Mouse (Mus musculus): ENCODE data around the gene Lgals3. TPM values are rescaled to one million over a fixed set of nuclear protein-coding genes. Genes with fewer than 3 reads are reported as not detected.

Lgals3 gene
- total and polyA plus RNA-seq, 3 experiments: 0.29 to 1.8 TPM; not detected in 1

GRCm38 (mm10) chr14:47327347-47327746, 40.2 kb upstream of the Lgals3 start:
- Histone ChIP-seq H3K4me3 (replicated peaks in 1 of 3; ENCODE audit: low read depth in 2 of 3, low read length in 2 of 3, poor library complexity in 1 of 3) (no peak overlapping the region), H3K4me2 (ENCODE audit: insufficient read depth, low read depth, poor library complexity, severe bottlenecking) (no peak overlapping the region), H3K9ac (ENCODE audit: insufficient read depth, low read depth) (no peak overlapping the region), H3K4me1 (ENCODE audit: control insufficient read depth in 1 of 2, insufficient read depth in 2 of 2) (peaks cover 0 to 5% of the 10 kb centered on the region in 2 experiments; a peak in 2 of 4 replicates), H3K27ac (ENCODE audit: insufficient read depth, low read depth) (no peak overlapping the region), H3K36me3 (replicated peaks in 1 of 2; ENCODE audit: control insufficient read depth in 1 of 2, insufficient read depth in 1 of 2, low read length in 1 of 2) (peaks cover 4 to 23% of the 10 kb centered on the region in 2 experiments), H3K27me3 (replicated peaks) (no peaks in the 10 kb centered on the region), H3K9me3 (replicated peaks; ENCODE audit: low read length) (no peaks in the 10 kb centered on the region), H3K79me2 (replicated peaks; ENCODE audit: control insufficient read depth, extremely low read depth, insufficient read depth, poor library complexity, severe bottlenecking) (no peaks in the 10 kb centered on the region)
- no peak for TF ChIP-seq ZC3H11A (IDR thresholded peaks at IDR 0.05; ENCODE audit: low read depth, low read length)
- TF ChIP-seq GABPA (IDR thresholded peaks at IDR 0.05; ENCODE audit: insufficient replicate concordance, low read depth, low read length): no peak
- no peak for TF ChIP-seq CHD1 (IDR thresholded peaks at IDR 0.05; ENCODE audit: low read depth, low read length)
- TF ChIP-seq UBTF (IDR thresholded peaks at IDR 0.05; ENCODE audit: low read depth, low read length): no peak
- no peak for TF ChIP-seq MYC (IDR thresholded peaks at IDR 0.05; ENCODE audit: low read depth, low read length)
- TF ChIP-seq MXI1 (IDR thresholded peaks at IDR 0.05; ENCODE audit: low read depth, low read length): no peak
- no peak for TF ChIP-seq E2F4 (IDR thresholded peaks at IDR 0.05; ENCODE audit: insufficient replicate concordance, low read depth, low read length)
- TF ChIP-seq IRF4 (IDR thresholded peaks at IDR 0.05; ENCODE audit: low read depth, low read length): no peak
- TF ChIP-seq MEF2A (IDR thresholded peaks at IDR 0.05; ENCODE audit: borderline replicate concordance, low read depth, low read length): no peak
- dilution Hi-C loops (cut with MboI; ENCODE audit: extremely low pct_ligation_motif_present, extremely low pct_unique_long_range_greater_than_20kb, low sequenced_read_pairs) (no loop called here), in situ Hi-C loops (cut with MboI; ENCODE audit: low pct_ligation_motif_present, low pct_unique_long_range_greater_than_20kb, low sequenced_read_pairs) (no loop called here)
- DNase-seq (ENCODE audit: extremely low read depth): no peak

- no peak overlapping the region for H3K27ac ChIP-seq (ENCODE audit: insufficient read depth, low read depth)
- no peaks in the 10 kb centered on the region for H3K9me3 ChIP-seq (replicated peaks; ENCODE audit: low read length)
- peaks cover 0 to 7% of the 10 kb centered on the region in 2 experiments; a peak in 2 of 4 replicates for H3K4me1 ChIP-seq (ENCODE audit: control insufficient read depth in 1 of 2, insufficient read depth in 2 of 2)
- in situ Hi-C loops (cut with MboI; ENCODE audit: low pct_ligation_motif_present, low pct_unique_long_range_greater_than_20kb, low sequenced_read_pairs): no loop called here
- no peak overlapping the region for H3K9ac ChIP-seq (ENCODE audit: insufficient read depth, low read depth)
- no peak overlapping the region for H3K4me2 ChIP-seq (ENCODE audit: insufficient read depth, low read depth, poor library complexity, severe bottlenecking)
- TF ChIP-seq UBTF (IDR thresholded peaks at IDR 0.05; ENCODE audit: low read depth, low read length) (no peak), ZMIZ1 (IDR thresholded peaks at IDR 0.05; ENCODE audit: low read depth, low read length) (no peak), MAX (IDR thresholded peaks at IDR 0.05; ENCODE audit: low read length) (no peak), ELF1 (IDR thresholded peaks at IDR 0.05; ENCODE audit: low read depth, low read length) (no peak), MYC (IDR thresholded peaks at IDR 0.05; ENCODE audit: low read depth, low read length) (no peak), SMC3 (IDR thresholded peaks at IDR 0.05; ENCODE audit: low read depth, low read length) (no peak), POLR2AphosphoS2 (IDR thresholded peaks at IDR 0.05; ENCODE audit: low read depth, low read length) (no peak)
- no peaks in the 10 kb centered on the region for H3K27me3 ChIP-seq (replicated peaks)
- no peak for DNase-seq (ENCODE audit: extremely low read depth)
- H3K36me3 ChIP-seq (replicated peaks in 1 of 2; ENCODE audit: control insufficient read depth in 1 of 2, insufficient read depth in 1 of 2, low read length in 1 of 2): no peaks in the 10 kb centered on the region
- H3K4me3 ChIP-seq (replicated peaks in 1 of 3; ENCODE audit: low read depth in 2 of 3, low read length in 2 of 3, poor library complexity in 1 of 3): no peak overlapping the region
- dilution Hi-C loops (cut with MboI; ENCODE audit: extremely low pct_ligation_motif_present, extremely low pct_unique_long_range_greater_than_20kb, low sequenced_read_pairs): no loop called here
- H3K79me2 ChIP-seq (replicated peaks; ENCODE audit: control insufficient read depth, extremely low read depth, insufficient read depth, poor library complexity, severe bottlenecking): no peaks in the 10 kb centered on the region
Observed at GRCm38 (mm10) chr14:47331920-47332319, 35.6 kb upstream of the Lgals3 start.

All from CH12.LX (cell line).